Mouse (Mus musculus): ENCODE results near the gene Trappc6a.
A peak's percentile ranks its signal among the peaks of the same experiment; 100 is the strongest.

The Trappc6a gene

GRCm38 (mm10) chr7:19524420-19525104, 16.4 kb downstream of the Trappc6a start:
- no peak for DNase-seq

GRCm38 (mm10) chr7:19525105-19525481, 16.9 kb downstream of the Trappc6a start:
- DNase-seq, result no peak

- peak; percentile 24 for DNase-seq
Observed at GRCm38 (mm10) chr7:19531077-19531476, 22.9 kb downstream of the Trappc6a start.

- no peak for DNase-seq
Observed at GRCm38 (mm10) chr7:19532240-19532639, 24.0 kb downstream of the Trappc6a start.

GRCm38 (mm10) chr7:19534676-19535075, 26.5 kb downstream of the Trappc6a start:
- no peak for DNase-seq

- no peak for DNase-seq
Observed at GRCm38 (mm10) chr7:19540771-19541566, 32.8 kb downstream of the Trappc6a start.

- no peak for DNase-seq
Observed at GRCm38 (mm10) chr7:19541681-19542154, 33.5 kb downstream of the Trappc6a start.

- peak; percentile 23 for DNase-seq
Observed at GRCm38 (mm10) chr7:19542155-19542691, 34.0 kb downstream of the Trappc6a start.

GRCm38 (mm10) chr7:19543584-19543983, 35.4 kb downstream of the Trappc6a start:
- DNase-seq, result peak; percentile 38

GRCm38 (mm10) chr7:19546007-19546406, 37.8 kb downstream of the Trappc6a start:
- DNase-seq, result no peak

- no peak for DNase-seq
Observed at GRCm38 (mm10) chr7:19547344-19547969, 39.3 kb downstream of the Trappc6a start.

- no peak for DNase-seq
Observed at GRCm38 (mm10) chr7:19549394-19549793, 41.2 kb downstream of the Trappc6a start.

GRCm38 (mm10) chr7:19551634-19552033, 43.4 kb downstream of the Trappc6a start:
- no peak for DNase-seq

GRCm38 (mm10) chr7:19552443-19552842, 44.2 kb downstream of the Trappc6a start:
- no peak for DNase-seq

- no peak for DNase-seq
Observed at GRCm38 (mm10) chr7:19554168-19554567, 46.0 kb downstream of the Trappc6a start.

GRCm38 (mm10) chr7:19557086-19557485, 48.9 kb downstream of the Trappc6a start:
- DNase-seq, result peak; percentile 52

- DNase-seq, result peak; percentile 22
Observed at GRCm38 (mm10) chr7:19557982-19558900, 50.0 kb downstream of the Trappc6a start.

GRCm38 (mm10) chr7:19558965-19559364, 50.8 kb downstream of the Trappc6a start:
- DNase-seq, result no peak

- DNase-seq, result peak; percentile 35
Observed at GRCm38 (mm10) chr7:19560491-19561260, 52.5 kb downstream of the Trappc6a start.

GRCm38 (mm10) chr7:19561431-19561764, 53.2 kb downstream of the Trappc6a start:
- DNase-seq, result no peak
